Mouse (Mus musculus) heart, postnatal 36 days (tissue): ENCODE measurements around the gene Ndel1. TPM values are rescaled to one million over a fixed set of nuclear protein-coding genes. Genes with fewer than 3 reads are reported as not detected.
A peak's percentile ranks its signal among the peaks of the same experiment; 100 is the strongest.

Experiments used
- DNase-seq, 2 experiments: peaks; one replicate each; pipeline ENCODE4 v3.0.0; 2021 to 2022
- intact Hi-C: fragments of 180-260 bp; cut with DNase I; formaldehyde crosslinking; loops from one replicate; pipeline ENCODE4 v1.15.1; 2025
- total RNA-seq, 2 experiments: library from RNA; stranded (reverse); gene quantifications; 2 replicates each; pipeline ENCODE4 v1.2.3; 2021

The Ndel1 gene
- 10 to 100 TPM; 60.9 to 71.3 TPM for total RNA-seq

- peak; percentile 41 to 50 for DNase-seq
- intact Hi-C loops: loop anchor here (2.0 kb wide), 1 partner anchor 19 kb away; no protein-coding TSS in a partner anchor
Observed at GRCm38 (mm10) chr11:68871748-68872147, at the start of gene Ndel1. TSS of gene Ndel1 (minus strand) at chr11:68871858.

- DNase-seq: no peak
- intact Hi-C loops: no loop called here
Observed at GRCm38 (mm10) chr11:68914566-68914965, 42.9 kb upstream of the Ndel1 start.

GRCm38 (mm10) chr11:68911531-68912177, 40.0 kb upstream of the Ndel1 start:
- intact Hi-C loops: no loop called here

GRCm38 (mm10) chr11:68908846-68909503, 37.3 kb upstream of the Ndel1 start:
- DNase-seq: no peak
- intact Hi-C loops: no loop called here

More at GRCm38 (mm10) chr11:68911531-68912177, 40.0 kb upstream of the Ndel1 start:
- no peak for DNase-seq

- intact Hi-C loops: loop anchor here (2.0 kb wide), 1 partner anchor 50 kb away; the partner anchor contains the start of gene Arhgef15
- DNase-seq: no peak
Observed at GRCm38 (mm10) chr11:68907251-68907650, 35.6 kb upstream of the Ndel1 start.

- intact Hi-C loops: loop anchor here (2.0 kb wide), 1 partner anchor 50 kb away; the partner anchor contains the start of gene Arhgef15
- DNase-seq: no peak
Observed at GRCm38 (mm10) chr11:68906461-68906790, 34.8 kb upstream of the Ndel1 start.

GRCm38 (mm10) chr11:68905665-68906460, 34.2 kb upstream of the Ndel1 start:
- intact Hi-C loops: loop anchor here (2.0 kb wide), 1 partner anchor 51 kb away; the partner anchor contains the start of gene Arhgef15
- DNase-seq: no peak

GRCm38 (mm10) chr11:68905138-68905531, 33.5 kb upstream of the Ndel1 start:
- no peak for DNase-seq

GRCm38 (mm10) chr11:68904375-68905137, 32.9 kb upstream of the Ndel1 start:
- intact Hi-C loops: loop anchor here (1.0 to 5.0 kb wide), 3 partner anchors 78 to 223 kb away; partner anchors contain the start of gene Aloxe3
- peak; percentile 79 to 82 for DNase-seq

More at GRCm38 (mm10) chr11:68905138-68905531, 33.5 kb upstream of the Ndel1 start:
- intact Hi-C loops: no loop called here

GRCm38 (mm10) chr11:68903775-68904174, 32.1 kb upstream of the Ndel1 start:
- no peak for DNase-seq
- intact Hi-C loops: loop anchor here (1.0 to 5.0 kb wide), 3 partner anchors 79 to 224 kb away; partner anchors contain the start of gene Aloxe3

- no peak for DNase-seq
- intact Hi-C loops: loop anchor here (5.0 kb wide), 1 partner anchor 224 kb away; the partner anchor contains the start of gene Aloxe3
Observed at GRCm38 (mm10) chr11:68902823-68903222, 31.2 kb upstream of the Ndel1 start.

GRCm38 (mm10) chr11:68902367-68902766, 30.7 kb upstream of the Ndel1 start:
- intact Hi-C loops: loop anchor here (5.0 kb wide), 1 partner anchor 225 kb away; the partner anchor contains the start of gene Aloxe3
- DNase-seq: no peak

GRCm38 (mm10) chr11:68902047-68902364, 30.3 kb upstream of the Ndel1 start:
- DNase-seq: no peak
- intact Hi-C loops: loop anchor here (5.0 kb wide), 1 partner anchor 225 kb away; the partner anchor contains the start of gene Aloxe3

GRCm38 (mm10) chr11:68901351-68902046, 29.8 kb upstream of the Ndel1 start, which contains the start of gene Rpl26:
TSS of gene Rpl26 (plus strand) at chr11:68901583.
- intact Hi-C loops: loop anchor here (5.0 kb wide), 1 partner anchor 226 kb away; the partner anchor contains the start of gene Aloxe3
- peak; percentile 98 to 99 for DNase-seq

GRCm38 (mm10) chr11:68900519-68901350, 29.1 kb upstream of the Ndel1 start:
- DNase-seq: no peak
- intact Hi-C loops: loop anchor here (5.0 kb wide), 1 partner anchor 227 kb away; the partner anchor contains the start of gene Aloxe3

GRCm38 (mm10) chr11:68899815-68900214, 28.2 kb upstream of the Ndel1 start:
- intact Hi-C loops: loop anchor here (5.0 kb wide), 1 partner anchor 227 kb away; the partner anchor contains the start of gene Aloxe3

GRCm38 (mm10) chr11:68898790-68899189, 27.1 kb upstream of the Ndel1 start:
- intact Hi-C loops: no loop called here
- DNase-seq: no peak

More at GRCm38 (mm10) chr11:68899815-68900214, 28.2 kb upstream of the Ndel1 start:
- DNase-seq: no peak

GRCm38 (mm10) chr11:68897838-68898237, 26.2 kb upstream of the Ndel1 start:
- DNase-seq: no peak
- intact Hi-C loops: no loop called here
